Mouse (Mus musculus) cerebellum, postnatal 10 days (tissue): Measurements from ENCODE around the gene Klhdc8a.

Experiments used
- DNase-seq, 2 experiments: peaks; one replicate each; pipeline ENCODE4 v3.0.0; 2021; ENCODE audit warnings: mixed read lengths in 2 of 2

The Klhdc8a gene

DNA sequence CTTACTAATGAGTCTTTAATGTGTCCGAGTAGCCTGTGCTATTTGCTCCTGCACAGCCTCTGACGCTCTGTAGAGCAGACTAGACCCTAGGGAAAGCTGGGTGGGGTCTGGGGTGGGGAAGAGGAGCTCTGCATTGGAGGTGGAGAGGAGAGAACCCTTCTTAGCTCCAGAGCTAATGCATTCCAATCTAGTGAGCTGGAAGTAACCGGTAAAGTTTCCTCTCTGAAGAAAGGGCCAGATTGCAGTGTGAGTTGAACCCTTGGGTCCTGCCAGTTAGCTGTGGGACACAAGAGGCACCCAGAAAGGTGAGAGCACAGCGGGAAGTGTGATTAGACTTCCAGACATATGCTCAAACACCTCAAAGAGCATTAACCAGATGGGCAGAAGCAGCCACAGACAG lies 6.7 kb upstream of the Klhdc8a start:
- DNase-seq = peak in 1 of 2 experiments; percentile 24

- peak; percentile 77 to 79 for DNase-seq
Measured at GRCm38 (mm10) chr1:132292318-132293129, 5.9 kb upstream of the Klhdc8a start.

DNA sequence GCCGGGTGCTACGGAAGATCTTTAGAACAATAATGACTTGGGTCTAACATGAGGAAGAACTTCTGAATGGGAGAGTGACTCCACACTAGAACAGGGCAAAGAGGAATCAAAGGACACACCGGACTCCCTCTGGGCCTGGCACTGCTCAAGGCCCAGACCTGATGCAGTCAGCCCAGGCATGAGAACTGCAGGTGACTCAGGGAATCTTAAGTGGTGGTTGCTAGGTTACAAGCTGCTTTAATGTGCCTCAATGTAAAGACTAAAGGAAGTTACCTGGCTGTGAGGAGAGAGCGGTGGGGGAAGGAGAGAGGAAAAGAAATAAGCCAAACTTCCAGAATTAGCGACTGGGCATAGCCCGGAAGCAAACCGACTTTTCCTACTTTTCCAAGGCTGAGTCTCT lies 2.9 kb upstream of the Klhdc8a start:
- no peak for DNase-seq

DNA sequence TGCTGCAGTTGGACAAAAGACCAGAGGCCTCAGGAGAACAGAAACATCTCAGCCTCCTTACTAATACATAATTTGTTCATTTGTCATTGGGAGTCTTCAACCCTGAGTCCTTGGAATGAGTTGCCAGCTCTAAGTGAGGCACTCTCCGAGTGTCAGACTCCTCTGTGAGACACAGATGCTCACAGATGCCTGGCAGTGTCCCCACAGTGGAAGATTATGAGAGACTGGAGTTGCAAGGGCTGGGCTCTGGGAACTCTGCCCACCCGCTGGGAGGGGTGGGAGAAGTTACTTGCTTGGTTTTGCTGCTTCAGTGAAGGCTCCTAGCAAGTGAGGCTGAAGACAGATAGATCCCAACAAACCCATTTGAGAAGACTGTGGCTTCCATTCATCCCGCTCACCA lies 2.4 kb upstream of the Klhdc8a start:
- DNase-seq = peak in 1 of 2 experiments; percentile 55

- DNase-seq = peak; percentile 65 to 74
Measured at GRCm38 (mm10) chr1:132298801-132299464, 507 bp downstream of the Klhdc8a start.

DNA sequence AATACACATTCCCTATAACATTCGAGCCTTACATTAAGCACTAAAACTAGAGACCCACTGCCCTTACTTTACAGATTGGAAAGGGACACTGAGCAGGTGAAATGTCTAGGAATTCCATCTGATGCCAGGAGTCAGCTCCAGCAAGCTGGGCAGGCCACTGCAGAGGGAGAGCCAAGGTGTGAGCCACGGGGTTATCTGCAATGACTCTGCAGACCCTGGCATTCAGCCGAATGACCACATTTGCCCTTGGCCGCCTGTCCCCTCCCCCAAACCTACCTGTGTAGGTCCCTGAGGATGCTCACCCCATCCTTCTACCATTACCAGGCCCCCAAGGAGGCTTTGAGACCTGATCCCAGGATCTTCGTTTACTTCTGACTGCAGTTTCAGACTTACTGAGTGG lies 1.3 kb downstream of the Klhdc8a start:
- peak; percentile 71 to 74 for DNase-seq

DNA sequence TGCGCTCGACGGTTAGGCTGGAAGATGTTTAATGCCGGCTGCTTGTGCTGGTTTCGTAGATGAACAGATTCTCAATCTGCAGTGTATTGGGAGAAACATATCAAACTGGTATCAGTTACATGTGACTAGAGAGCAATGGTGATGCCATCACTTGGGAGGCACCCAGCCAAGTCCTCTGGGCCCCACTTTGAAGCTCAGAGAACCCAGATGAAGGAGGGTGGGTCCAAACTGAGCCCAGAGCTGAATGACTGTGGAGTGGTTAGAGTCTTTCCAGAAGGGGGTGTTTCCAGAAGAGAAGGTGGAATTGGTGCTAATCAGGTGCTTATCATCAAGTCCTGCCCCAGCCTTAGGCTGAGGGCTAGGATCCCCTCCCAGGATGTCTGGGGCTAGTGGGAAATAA lies 2.8 kb downstream of the Klhdc8a start:
- DNase-seq = no peak

DNA sequence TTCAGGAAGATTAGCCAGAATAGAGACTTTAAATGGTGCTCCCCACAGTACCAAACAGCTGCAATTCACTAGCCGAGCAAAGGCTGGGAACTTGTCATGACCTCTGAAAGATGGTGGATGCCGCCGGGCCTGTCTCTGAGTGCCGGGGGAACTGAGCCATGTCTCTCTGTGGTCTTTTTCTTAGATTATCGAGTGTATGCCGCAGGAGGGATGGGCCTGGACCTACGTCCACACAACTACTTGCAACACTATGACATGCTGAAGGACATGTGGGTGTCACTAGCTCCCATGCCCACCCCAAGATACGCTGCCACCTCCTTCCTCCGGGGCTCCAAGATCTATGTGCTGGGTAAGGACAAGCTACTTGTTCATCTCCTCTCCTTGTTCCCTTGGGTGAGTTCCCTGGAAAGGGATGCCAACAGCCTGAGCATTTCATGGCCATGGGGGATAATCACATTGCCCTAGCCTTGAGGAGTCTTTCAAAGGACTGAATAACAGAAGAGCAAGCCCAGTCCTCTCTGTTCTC lies 4.0 kb downstream of the Klhdc8a start:
- no peak for DNase-seq

GRCm38 (mm10) chr1:132304618-132305214 lies 6.3 kb downstream of the Klhdc8a start:
- no peak for DNase-seq

GRCm38 (mm10) chr1:132306160-132306559 lies 7.7 kb downstream of the Klhdc8a start:
- peak; percentile 80 to 82 for DNase-seq

GRCm38 (mm10) chr1:132306808-132307207 lies 8.4 kb downstream of the Klhdc8a start:
- no peak for DNase-seq

GRCm38 (mm10) chr1:132307962-132308361 lies 9.5 kb downstream of the Klhdc8a start:
- no peak for DNase-seq

DNA sequence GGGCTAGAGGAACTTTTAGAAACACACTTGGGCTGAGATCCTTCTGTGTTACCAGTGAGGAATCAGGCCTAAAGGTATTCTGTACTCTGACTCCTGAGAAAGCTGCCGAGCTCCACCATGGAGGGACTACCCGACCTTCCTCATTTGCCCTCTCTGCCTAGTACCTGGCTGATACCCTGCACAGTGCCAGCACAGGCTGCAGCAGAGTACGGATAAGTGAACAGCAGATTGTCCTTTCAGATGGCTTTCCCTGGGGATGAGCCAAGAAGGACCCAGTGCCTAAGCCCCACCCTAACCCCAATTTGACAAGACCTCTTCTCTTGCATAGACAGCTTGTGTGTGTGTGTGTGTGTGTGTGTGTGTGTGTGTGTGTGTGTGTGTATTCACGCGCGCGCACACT lies 10.2 kb downstream of the Klhdc8a start:
- peak; percentile 47 to 60 for DNase-seq

- DNase-seq = no peak
Measured at GRCm38 (mm10) chr1:132310754-132311153, 12.3 kb downstream of the Klhdc8a start.

GRCm38 (mm10) chr1:132311174-132311859 lies 12.9 kb downstream of the Klhdc8a start:
- no peak for DNase-seq

DNA sequence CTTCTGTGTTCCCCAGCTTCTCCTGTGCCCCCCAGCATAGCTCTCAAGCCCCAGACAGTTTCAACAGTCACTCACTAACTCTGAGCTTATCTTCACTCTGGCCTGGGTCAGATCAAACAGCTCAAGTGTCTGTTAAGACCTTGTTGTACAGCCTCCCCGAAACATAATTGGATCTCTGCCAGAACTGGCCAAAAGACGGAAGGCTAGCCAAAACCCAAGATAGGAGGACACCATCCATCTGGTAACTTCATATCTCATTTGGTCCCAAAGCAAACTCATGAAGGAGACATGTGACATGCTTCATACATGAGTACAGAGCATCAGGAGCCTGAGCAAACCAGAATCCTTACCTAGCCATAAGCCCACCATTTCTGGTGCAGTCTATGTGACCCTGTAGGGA lies 13.6 kb downstream of the Klhdc8a start:
- DNase-seq = peak in 1 of 2 experiments; percentile 58

DNA sequence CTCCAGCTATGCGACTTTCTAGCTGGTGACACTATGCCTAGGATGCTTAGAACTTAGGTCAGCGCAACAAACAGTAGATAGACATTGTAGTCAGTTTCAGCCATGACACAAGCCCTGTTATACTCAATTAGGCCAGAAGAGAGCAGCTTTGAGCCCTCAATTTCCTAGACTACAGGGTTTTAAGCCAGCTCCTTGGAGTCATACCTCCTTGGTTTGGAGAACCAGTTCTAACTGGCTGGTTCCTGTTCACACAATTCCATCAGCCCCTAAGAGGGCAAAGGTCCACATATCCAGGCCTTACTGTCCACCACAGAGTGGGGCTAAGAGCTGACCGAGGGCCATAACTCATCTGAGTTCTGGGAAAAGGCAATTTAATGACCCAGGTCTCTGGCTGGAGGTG lies 14.3 kb downstream of the Klhdc8a start:
- peak; percentile 79 to 85 for DNase-seq

GRCm38 (mm10) chr1:132315889-132316624 lies 17.6 kb downstream of the Klhdc8a start, which contains the start of gene Nuak2:
TSS of gene Nuak2 (plus strand) at chr1:132316126.
- DNase-seq = peak; percentile 92 to 95

GRCm38 (mm10) chr1:132316625-132316994 lies 18.2 kb downstream of the Klhdc8a start:
- DNase-seq = no peak

DNA sequence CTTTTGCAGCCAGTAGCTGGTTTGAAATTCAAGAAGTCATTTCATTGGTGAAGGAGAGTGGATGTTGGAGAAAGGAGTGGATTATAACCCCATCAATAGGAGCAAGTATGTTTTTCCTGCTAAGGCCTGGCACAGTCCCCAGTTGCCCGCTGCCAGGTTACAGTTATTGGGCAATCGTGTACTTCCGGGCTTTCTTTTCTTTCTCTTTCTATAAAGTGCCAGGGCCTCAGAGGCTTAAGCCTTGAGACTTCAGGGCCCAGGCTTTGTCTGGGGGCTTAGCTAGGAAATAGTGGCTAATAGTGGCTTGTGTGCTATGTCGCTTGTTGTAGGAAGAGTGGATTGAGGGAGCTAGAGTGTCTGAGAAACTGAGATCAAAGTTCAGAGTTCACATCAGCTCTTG lies 19.0 kb downstream of the Klhdc8a start:
- DNase-seq = peak in 1 of 2 experiments; percentile 48

- DNase-seq = no peak
Measured at GRCm38 (mm10) chr1:132317894-132318863, 19.8 kb downstream of the Klhdc8a start.
